Mouse (Mus musculus): ENCODE measurements around the gene Hoxb4.

The Hoxb4 gene

DNA sequence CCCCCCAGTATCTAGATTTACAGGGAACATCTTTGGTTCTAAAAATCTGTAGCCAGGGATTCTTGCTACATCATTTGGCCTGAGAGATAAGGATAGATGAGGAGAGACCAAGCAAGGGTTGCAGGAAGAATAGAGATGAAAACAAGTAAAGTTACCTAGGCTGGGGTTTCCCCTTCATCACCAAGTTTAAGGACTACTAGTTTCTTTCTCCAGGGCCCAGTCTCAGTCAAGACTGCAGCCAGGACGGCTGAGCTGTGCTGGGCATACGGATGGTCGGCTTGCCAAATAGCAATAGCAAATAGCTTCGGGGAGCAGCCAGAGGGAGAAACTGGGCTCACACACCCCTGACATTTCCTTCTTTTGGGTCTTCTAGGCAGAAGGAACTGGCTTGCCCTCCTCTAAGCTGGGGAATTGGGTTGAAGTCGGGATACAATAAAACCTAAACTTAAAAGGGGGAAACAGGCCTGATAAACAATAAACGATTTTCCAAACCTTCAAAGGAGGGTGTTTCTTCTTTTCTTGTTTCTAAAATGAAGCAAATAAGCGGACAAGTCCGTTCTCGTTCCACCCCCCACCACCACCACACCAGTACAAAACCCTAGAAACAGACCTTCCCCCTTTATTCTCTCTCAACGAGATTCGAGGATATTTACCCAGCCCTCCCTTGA, 20.0 kb upstream of the Hoxb4 start:
- DNase-seq (ENCODE audit: inconsistent age in 2 of 2, low spot score in 1 of 2): peak in 1 of 2 experiments; percentile 76

DNA sequence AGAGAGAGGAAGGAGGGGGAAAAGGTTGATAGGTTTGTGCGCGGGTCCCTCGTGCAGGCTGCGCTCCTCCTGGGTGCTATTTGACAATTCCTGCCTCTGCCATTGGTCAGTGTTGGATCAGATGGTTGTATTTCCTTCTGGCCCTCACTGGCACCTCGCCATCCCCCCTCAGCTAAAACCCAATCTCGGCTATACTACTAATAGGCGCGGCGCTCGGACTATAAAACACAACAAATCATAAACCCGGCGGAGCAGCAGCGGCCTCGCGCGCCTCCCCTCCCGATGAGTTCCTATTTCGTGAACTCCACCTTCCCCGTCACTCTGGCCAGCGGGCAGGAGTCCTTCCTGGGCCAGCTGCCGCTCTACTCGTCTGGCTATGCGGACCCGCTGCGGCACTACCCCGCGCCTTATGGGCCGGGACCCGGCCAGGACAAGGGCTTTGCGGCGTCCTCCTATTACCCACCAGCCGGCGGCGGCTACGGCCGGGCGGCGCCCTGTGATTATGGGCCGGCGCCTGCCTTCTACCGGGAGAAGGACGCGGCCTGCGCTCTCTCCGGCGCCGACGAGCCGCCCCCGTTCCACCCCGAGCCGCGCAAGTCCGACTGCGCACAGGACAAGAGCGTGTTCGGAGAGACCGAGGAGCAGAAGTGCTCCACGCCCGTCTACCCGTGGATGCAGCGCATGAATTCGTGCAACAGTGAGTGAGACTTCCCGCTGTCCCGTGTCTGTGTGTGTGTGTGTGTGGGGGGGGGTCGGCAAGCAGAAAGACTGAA, 19.0 kb upstream of the Hoxb4 start:
- peak in 1 of 2 experiments; percentile 92 for DNase-seq (ENCODE audit: inconsistent age in 2 of 2, low spot score in 1 of 2)

- peak in 1 of 2 experiments; percentile 74 for DNase-seq (ENCODE audit: inconsistent age in 2 of 2, low spot score in 1 of 2)
Measured at GRCm38 (mm10) chr11:96299781-96300180, 18.3 kb upstream of the Hoxb4 start.

DNA sequence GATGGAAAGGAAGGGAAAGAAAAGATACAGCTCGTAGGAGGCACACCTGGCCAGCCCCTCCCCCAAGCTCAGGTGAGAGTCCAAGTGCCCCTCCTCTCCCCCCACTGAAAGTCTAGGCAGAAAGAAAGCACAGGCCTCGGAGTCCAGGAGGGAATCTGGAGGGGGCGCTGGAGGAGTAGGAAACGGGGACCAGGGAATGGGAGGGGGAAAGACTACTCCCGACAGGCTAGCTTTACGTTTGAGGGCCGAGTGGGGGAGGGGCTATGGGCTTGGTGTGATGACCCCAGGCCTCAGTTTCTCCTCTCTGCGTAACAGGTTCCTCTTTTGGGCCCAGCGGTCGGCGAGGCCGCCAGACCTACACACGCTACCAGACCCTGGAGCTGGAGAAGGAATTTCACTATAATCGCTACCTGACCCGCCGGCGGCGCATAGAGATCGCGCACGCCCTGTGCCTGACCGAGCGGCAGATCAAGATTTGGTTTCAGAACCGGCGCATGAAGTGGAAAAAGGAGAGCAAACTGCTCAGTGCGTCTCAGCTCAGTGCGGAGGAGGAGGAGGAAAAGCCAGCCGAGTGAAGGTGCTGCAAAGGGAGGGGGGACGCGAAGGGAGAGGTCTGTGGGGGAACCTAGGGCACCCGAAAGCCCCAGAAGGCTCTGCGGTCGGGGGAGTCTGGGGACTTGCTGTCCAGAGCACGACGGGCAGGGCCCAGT, 17.6 kb upstream of the Hoxb4 start:
- peak; percentile 60 to 78 for DNase-seq (ENCODE audit: inconsistent age in 2 of 2, low spot score in 1 of 2)

- no peak for DNase-seq (ENCODE audit: inconsistent age in 2 of 2, low spot score in 1 of 2)
Measured at GRCm38 (mm10) chr11:96301064-96301431, 17.0 kb upstream of the Hoxb4 start.

DNA sequence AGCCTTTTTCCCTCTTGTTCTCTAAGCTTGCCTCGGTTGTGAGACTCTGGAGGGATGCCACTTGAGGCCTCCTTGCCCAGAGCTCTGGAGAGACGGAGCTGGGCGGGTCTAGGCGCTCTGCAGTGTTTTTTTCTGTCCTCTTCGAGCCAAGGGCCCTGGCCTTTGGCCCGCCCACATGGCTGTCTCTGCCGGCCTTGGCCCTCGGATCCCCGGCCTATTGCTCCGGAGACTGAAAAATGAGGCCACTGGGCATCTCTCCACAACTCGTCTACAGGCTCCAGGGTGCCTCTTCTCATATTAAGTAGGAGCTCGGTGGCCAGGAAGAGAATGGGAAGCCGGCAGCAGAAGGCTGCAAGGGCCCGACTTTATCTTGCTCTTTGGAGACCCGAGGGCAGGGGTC, 16.2 kb upstream of the Hoxb4 start:
- DNase-seq (ENCODE audit: inconsistent age in 2 of 2, low spot score in 1 of 2): peak in 1 of 2 experiments; percentile 95

GRCm38 (mm10) chr11:96302381-96303150, 15.5 kb upstream of the Hoxb4 start:
- DNase-seq (ENCODE audit: inconsistent age in 2 of 2, low spot score in 1 of 2): peak in 1 of 2 experiments; percentile 76

DNA sequence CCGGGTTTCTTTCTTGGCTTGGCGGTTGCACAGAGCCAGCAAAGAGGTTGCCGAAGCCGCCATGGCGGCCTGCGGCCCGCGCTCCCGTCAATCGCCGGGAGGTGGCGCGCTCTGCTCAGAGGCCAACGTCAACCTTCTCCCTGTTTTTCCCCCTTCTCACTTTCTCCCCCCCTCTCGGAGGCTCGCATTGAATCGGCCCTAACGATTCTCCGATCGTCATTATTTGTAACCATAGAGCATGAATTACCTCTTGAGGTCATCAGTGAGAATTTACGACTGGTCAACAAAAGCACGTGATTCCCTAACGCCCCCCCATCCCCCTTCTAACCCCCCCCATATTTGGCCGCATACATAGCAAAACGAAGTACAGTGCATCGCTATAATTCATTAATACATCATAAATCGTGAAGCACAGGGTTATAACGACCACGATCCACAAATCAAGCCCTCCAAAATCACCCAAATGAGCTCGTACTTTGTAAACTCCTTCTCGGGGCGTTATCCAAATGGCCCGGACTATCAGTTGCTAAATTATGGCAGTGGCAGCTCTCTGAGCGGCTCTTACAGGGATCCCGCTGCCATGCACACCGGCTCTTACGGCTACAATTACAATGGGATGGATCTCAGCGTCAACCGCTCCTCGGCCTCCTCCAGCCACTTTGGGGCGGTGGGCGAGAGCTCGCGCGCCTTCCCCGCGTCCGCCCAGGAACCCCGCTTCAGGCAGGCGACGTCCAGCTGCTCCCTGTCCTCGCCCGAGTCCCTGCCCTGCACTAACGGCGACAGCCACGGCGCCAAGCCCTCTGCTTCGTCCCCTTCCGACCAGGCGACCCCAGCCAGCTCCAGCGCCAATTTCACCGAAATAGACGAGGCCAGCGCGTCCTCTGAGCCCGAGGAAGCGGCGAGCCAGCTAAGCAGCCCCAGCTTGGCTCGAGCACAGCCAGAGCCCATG, 14.6 kb upstream of the Hoxb4 start, which contains the start of gene Hoxb5:
TSS of gene Hoxb5 (plus strand) at position 186 of the 949 bp plus-strand sequence.
- peak in 1 of 2 experiments; percentile 93 for DNase-seq (ENCODE audit: inconsistent age in 2 of 2, low spot score in 1 of 2)

GRCm38 (mm10) chr11:96304381-96305195, 13.5 kb upstream of the Hoxb4 start:
- peak; percentile 60 to 75 for DNase-seq (ENCODE audit: inconsistent age in 2 of 2, low spot score in 1 of 2)

DNA sequence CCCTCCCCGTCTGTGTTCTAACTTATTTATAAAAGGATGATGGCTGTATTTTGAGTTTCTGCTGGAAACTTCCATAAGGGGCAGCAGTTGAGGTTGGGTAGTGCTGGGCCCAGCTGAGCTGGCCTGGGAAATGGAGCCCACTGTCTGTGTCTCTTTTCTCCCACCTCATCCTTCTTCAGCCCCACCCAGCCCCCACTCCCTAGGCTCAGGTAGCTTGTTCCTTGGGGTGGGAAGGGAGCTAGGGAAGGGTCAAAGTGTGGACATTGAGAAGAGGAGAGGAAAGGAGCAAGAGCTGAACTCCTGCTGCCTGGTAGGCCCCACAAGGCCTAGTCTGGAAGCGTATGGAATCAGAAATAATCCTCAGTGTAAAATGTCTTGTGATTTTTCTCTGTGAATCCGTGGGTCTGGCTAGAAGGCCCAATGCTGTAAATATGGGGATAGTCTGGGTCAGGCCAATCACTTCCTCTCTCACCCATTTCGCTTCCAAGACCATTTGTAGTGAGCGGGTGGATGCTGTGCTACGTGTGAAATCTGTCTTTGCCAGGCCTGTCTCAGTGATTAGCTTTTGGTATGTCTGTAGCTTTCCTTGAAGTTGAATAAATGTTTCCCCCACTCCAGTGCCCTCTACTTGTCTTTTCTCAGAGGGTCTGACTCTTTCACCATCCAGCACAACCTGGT, 12.4 kb upstream of the Hoxb4 start:
- peak in 1 of 2 experiments; percentile 73 for DNase-seq (ENCODE audit: inconsistent age in 2 of 2, low spot score in 1 of 2)

- DNase-seq (ENCODE audit: inconsistent age in 2 of 2, low spot score in 1 of 2): no peak
Measured at GRCm38 (mm10) chr11:96306183-96306907, 11.7 kb upstream of the Hoxb4 start.

DNA sequence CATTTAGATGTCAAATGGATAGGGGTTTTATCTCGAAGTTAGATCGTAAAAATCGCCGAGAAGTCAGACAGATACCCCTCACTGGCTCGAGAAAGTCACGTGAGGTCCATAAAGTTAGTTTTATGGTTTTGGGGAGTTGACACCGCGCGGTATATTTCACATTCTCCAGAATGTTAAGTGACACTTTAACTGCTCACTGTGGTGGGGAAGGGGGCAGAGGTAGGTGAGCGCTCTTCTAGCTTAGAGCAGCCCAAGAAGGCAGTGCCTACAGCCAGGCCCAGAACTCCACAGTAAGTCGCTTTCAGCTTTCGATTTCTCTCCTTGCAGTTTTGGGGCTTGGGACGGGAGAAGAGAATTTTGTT, 11.2 kb upstream of the Hoxb4 start:
- peak in 1 of 2 experiments; percentile 66 for DNase-seq (ENCODE audit: inconsistent age in 2 of 2, low spot score in 1 of 2)

GRCm38 (mm10) chr11:96308763-96309162, 9.3 kb upstream of the Hoxb4 start:
- DNase-seq (ENCODE audit: inconsistent age in 2 of 2, low spot score in 1 of 2): peak in 1 of 2 experiments; percentile 77

DNA sequence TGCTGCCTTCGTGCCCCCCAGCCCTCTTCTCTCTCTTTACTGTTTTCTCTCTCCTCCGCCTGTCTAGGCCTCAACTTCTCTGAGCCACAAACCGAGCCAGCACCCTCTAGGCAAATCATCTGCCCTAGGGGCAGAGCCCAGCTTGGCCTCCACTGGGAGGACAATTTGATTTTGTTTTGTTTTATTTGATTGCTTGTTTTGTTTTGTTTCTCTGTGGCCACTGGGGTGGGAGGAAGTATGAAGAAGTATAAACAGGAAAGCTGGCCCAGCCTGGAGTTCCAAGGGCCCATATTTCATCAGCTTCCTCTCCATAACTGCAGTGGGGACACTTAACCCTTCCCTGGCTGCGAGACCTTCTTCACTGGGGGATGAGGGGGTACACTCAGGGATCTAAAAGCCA, 8.8 kb upstream of the Hoxb4 start:
- DNase-seq (ENCODE audit: inconsistent age in 2 of 2, low spot score in 1 of 2): peak in 1 of 2 experiments; percentile 63

DNA sequence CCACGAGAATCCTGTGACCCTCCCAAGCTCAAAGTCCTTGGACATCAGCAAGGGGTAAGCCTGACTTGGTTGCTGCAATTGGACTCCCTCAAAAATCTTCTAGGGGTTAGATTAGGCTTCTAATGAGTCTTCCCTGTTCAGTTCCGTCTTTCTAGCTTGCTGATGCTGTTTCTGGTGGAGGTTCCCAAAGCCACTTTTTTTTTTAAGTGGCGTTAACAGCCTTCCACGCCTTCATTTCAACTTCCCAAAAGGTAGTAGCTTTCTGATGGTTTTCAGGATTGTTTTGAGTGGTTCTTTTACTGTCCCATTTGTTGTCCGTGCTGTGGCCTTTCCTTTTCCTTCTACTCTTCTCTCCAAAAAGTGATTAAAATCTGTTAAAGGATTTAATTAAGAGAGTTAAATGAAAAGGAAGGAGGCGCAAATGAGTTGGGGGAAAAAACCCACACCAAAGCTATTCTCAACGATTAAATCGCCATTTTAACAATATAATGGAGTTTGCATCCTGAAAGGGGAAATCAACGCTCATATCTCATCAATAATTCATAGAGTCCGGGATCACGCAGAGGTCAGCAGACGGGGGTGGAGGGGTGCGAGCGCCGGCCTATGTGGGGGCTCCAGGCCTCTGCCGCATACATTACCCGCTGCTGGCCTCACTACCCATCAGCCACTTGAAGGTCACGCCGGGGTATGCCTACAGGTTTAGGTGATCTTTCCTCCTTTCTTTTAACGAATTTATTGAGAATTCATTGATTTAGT, 7.7 kb upstream of the Hoxb4 start:
- DNase-seq (ENCODE audit: inconsistent age in 2 of 2, low spot score in 1 of 2): peak in 1 of 2 experiments; percentile 77

DNA sequence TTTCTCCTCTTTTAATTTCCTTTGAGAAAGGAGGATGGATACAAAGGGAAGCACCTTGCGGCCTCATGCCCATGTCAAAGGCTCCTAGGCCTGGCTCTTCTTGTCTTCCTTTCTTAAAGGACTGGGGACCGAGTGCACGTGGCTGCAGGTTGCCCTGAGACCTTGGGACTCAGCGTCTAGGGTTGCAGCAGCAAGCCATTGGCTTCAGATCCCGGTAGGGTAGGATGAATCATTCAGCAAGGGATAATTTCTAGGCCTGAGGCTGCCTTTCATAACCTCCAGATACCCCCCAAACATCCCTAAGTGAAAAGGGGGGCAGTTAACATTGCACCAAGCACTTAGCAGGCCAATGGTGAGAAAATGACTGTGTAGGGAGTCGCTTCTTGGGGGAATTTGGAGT, 7.0 kb upstream of the Hoxb4 start:
- peak in 1 of 2 experiments; percentile 79 for DNase-seq (ENCODE audit: inconsistent age in 2 of 2, low spot score in 1 of 2)
